Mouse (Mus musculus): ENCODE data around the gene Mapk1ip1. TPM values are rescaled to one million over a fixed set of nuclear protein-coding genes. Genes with fewer than 3 reads are reported as not detected.

Gene Mapk1ip1
- polyA plus RNA-seq, 1 experiment from 2014 or later, result 10.5 TPM

- Histone ChIP-seq H3K4me2 (replicated peaks; ENCODE audit: low read depth) (no peak overlapping the region), H3K27me3 (replicated peaks; ENCODE audit: control insufficient read depth, insufficient read depth, low read length) (no peaks in the 10 kb centered on the region), H3K27ac (ENCODE audit: low read depth, low read length) (no peak overlapping the region), H3K4me3 (ENCODE audit: low read depth, low read length) (no peak overlapping the region), H3K9ac (ENCODE audit: low read depth, low read length) (no peak overlapping the region), H3K9me3 (ENCODE audit: control insufficient read depth) (no peaks in the 10 kb centered on the region), H3K4me1 (replicated peaks; ENCODE audit: control insufficient read depth, insufficient read depth, low read length) (no peaks in the 10 kb centered on the region), H3K36me3 (ENCODE audit: control insufficient read depth, insufficient read depth) (peaks cover 22% of the 10 kb centered on the region)
- WGBS, result 66% methylated on average over 6 of the region's 6 CpGs
- peak; percentile 38; the same call in 1 of the 2 replicates for ATAC-seq
- peak; percentile 19 for TF ChIP-seq CTCF (IDR thresholded peaks at IDR 0.05; ENCODE audit: low read depth)
These were observed 21.2 kb upstream of the Mapk1ip1 start for GRCm38 (mm10) chr7:138867286-138867685.

- TF ChIP-seq CTCF (IDR thresholded peaks at IDR 0.05; ENCODE audit: low read depth), result no peak
- Histone ChIP-seq H3K9me3 (ENCODE audit: control insufficient read depth) (no peaks in the 10 kb centered on the region), H3K9ac (ENCODE audit: low read depth, low read length) (no peak overlapping the region), H3K4me1 (replicated peaks; ENCODE audit: control insufficient read depth, insufficient read depth, low read length) (no peaks in the 10 kb centered on the region), H3K4me2 (replicated peaks; ENCODE audit: low read depth) (no peak overlapping the region), H3K27ac (ENCODE audit: low read depth, low read length) (no peak overlapping the region), H3K4me3 (ENCODE audit: low read depth, low read length) (no peak overlapping the region), H3K27me3 (replicated peaks; ENCODE audit: control insufficient read depth, insufficient read depth, low read length) (no peaks in the 10 kb centered on the region), H3K36me3 (ENCODE audit: control insufficient read depth, insufficient read depth) (peaks cover 10% of the 10 kb centered on the region; the same call in 1 of the 2 replicates)
- ATAC-seq, result no peak
- WGBS, result 83% methylated on average over 1 of the region's 1 CpGs
These were observed 18.7 kb upstream of the Mapk1ip1 start for GRCm38 (mm10) chr7:138864776-138865175.

GRCm38 (mm10) chr7:138863950-138864572 lies 18.0 kb upstream of the Mapk1ip1 start:
- H3K4me2 ChIP-seq (replicated peaks; ENCODE audit: low read depth), result no peak overlapping the region
- no peak overlapping the region for H3K9ac ChIP-seq (ENCODE audit: low read depth, low read length)
- no peak for ATAC-seq
- H3K4me3 ChIP-seq (ENCODE audit: low read depth, low read length), result no peak overlapping the region
- WGBS, result 81% methylated on average over 3 of the region's 3 CpGs
- H3K9me3 ChIP-seq (ENCODE audit: control insufficient read depth), result no peaks in the 10 kb centered on the region
- peaks cover 3% of the 10 kb centered on the region; the same call in 1 of the 2 replicates for H3K36me3 ChIP-seq (ENCODE audit: control insufficient read depth, insufficient read depth)
- TF ChIP-seq CTCF (IDR thresholded peaks at IDR 0.05; ENCODE audit: low read depth), result no peak
- no peak overlapping the region for H3K27ac ChIP-seq (ENCODE audit: low read depth, low read length)
- no peaks in the 10 kb centered on the region for H3K27me3 ChIP-seq (replicated peaks; ENCODE audit: control insufficient read depth, insufficient read depth, low read length)
- H3K4me1 ChIP-seq (replicated peaks; ENCODE audit: control insufficient read depth, insufficient read depth, low read length), result no peaks in the 10 kb centered on the region

- 65% methylated on average over 2 of the region's 2 CpGs for WGBS
- Histone ChIP-seq H3K4me3 (ENCODE audit: low read depth, low read length) (no peak overlapping the region), H3K4me1 (replicated peaks; ENCODE audit: control insufficient read depth, insufficient read depth, low read length) (no peaks in the 10 kb centered on the region), H3K4me2 (replicated peaks; ENCODE audit: low read depth) (no peak overlapping the region), H3K36me3 (ENCODE audit: control insufficient read depth, insufficient read depth) (peaks cover 21% of the 10 kb centered on the region), H3K27me3 (replicated peaks; ENCODE audit: control insufficient read depth, insufficient read depth, low read length) (no peaks in the 10 kb centered on the region), H3K27ac (ENCODE audit: low read depth, low read length) (no peak overlapping the region), H3K9ac (ENCODE audit: low read depth, low read length) (no peak overlapping the region), H3K9me3 (ENCODE audit: control insufficient read depth) (no peaks in the 10 kb centered on the region)
- TF ChIP-seq CTCF (IDR thresholded peaks at IDR 0.05; ENCODE audit: low read depth), result no peak
- ATAC-seq, result no peak
These were observed 10.6 kb upstream of the Mapk1ip1 start for GRCm38 (mm10) chr7:138856670-138857069.

GRCm38 (mm10) chr7:138854201-138854600 lies 8.1 kb upstream of the Mapk1ip1 start:
- no peak for TF ChIP-seq CTCF (IDR thresholded peaks at IDR 0.05; ENCODE audit: low read depth)

GRCm38 (mm10) chr7:138853417-138854031 lies 7.5 kb upstream of the Mapk1ip1 start:
- no peaks in the 10 kb centered on the region for H3K9me3 ChIP-seq (ENCODE audit: control insufficient read depth)
- H3K4me1 ChIP-seq (replicated peaks; ENCODE audit: control insufficient read depth, insufficient read depth, low read length), result no peaks in the 10 kb centered on the region
- no peak overlapping the region for H3K4me2 ChIP-seq (replicated peaks; ENCODE audit: low read depth)
- no peak for TF ChIP-seq CTCF (IDR thresholded peaks at IDR 0.05; ENCODE audit: low read depth)
- ATAC-seq, result no peak
- 95% methylated on average over 4 of the region's 4 CpGs for WGBS
- H3K4me3 ChIP-seq (ENCODE audit: low read depth, low read length), result no peak overlapping the region
- H3K27me3 ChIP-seq (replicated peaks; ENCODE audit: control insufficient read depth, insufficient read depth, low read length), result no peaks in the 10 kb centered on the region
- no peak overlapping the region for H3K27ac ChIP-seq (ENCODE audit: low read depth, low read length)
- peaks cover 28% of the 10 kb centered on the region for H3K36me3 ChIP-seq (ENCODE audit: control insufficient read depth, insufficient read depth)
- no peak overlapping the region for H3K9ac ChIP-seq (ENCODE audit: low read depth, low read length)

More at GRCm38 (mm10) chr7:138854201-138854600, 8.1 kb upstream of the Mapk1ip1 start:
- Histone ChIP-seq H3K4me2 (replicated peaks; ENCODE audit: low read depth) (no peak overlapping the region), H3K4me1 (replicated peaks; ENCODE audit: control insufficient read depth, insufficient read depth, low read length) (no peaks in the 10 kb centered on the region), H3K27me3 (replicated peaks; ENCODE audit: control insufficient read depth, insufficient read depth, low read length) (no peaks in the 10 kb centered on the region), H3K9me3 (ENCODE audit: control insufficient read depth) (no peaks in the 10 kb centered on the region), H3K36me3 (ENCODE audit: control insufficient read depth, insufficient read depth) (peaks cover 28% of the 10 kb centered on the region), H3K9ac (ENCODE audit: low read depth, low read length) (no peak overlapping the region), H3K4me3 (ENCODE audit: low read depth, low read length) (no peak overlapping the region), H3K27ac (ENCODE audit: low read depth, low read length) (no peak overlapping the region)
- ATAC-seq, result no peak
- 86% methylated on average over 2 of the region's 2 CpGs for WGBS
